Mouse (Mus musculus): ENCODE measurements around the gene Tecpr2.

The Tecpr2 gene

GRCm38 (mm10) chr12:111005803-111006202 lies 116.7 kb downstream of the Tecpr2 start:
- DNase-seq (ENCODE audit: low read depth, low spot score), result no peak

DNA sequence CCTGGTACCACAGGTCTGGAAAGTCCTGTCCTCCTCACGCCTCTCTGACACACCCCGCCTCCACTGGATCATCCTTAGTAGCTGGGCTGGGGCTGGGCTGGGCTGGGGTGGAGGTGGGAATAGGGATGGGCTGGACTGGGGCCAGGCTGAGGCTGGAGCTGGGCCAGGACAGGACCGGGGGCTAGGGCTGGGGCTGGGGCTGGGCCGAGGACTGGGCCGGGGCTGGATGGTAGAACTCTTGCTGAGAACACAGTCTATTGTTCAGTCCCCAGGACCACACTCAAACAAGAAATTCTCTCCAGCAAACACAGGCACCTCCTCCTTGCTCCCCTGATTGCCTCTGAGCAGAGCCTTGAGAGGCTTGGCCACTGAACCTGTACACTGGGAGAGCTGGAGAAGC lies 117.3 kb downstream of the Tecpr2 start:
- no peak for DNase-seq (ENCODE audit: low read depth, low spot score)

- no peak for DNase-seq (ENCODE audit: low read depth, low spot score)
These were observed 118.4 kb downstream of the Tecpr2 start for GRCm38 (mm10) chr12:111007134-111008103.

DNA sequence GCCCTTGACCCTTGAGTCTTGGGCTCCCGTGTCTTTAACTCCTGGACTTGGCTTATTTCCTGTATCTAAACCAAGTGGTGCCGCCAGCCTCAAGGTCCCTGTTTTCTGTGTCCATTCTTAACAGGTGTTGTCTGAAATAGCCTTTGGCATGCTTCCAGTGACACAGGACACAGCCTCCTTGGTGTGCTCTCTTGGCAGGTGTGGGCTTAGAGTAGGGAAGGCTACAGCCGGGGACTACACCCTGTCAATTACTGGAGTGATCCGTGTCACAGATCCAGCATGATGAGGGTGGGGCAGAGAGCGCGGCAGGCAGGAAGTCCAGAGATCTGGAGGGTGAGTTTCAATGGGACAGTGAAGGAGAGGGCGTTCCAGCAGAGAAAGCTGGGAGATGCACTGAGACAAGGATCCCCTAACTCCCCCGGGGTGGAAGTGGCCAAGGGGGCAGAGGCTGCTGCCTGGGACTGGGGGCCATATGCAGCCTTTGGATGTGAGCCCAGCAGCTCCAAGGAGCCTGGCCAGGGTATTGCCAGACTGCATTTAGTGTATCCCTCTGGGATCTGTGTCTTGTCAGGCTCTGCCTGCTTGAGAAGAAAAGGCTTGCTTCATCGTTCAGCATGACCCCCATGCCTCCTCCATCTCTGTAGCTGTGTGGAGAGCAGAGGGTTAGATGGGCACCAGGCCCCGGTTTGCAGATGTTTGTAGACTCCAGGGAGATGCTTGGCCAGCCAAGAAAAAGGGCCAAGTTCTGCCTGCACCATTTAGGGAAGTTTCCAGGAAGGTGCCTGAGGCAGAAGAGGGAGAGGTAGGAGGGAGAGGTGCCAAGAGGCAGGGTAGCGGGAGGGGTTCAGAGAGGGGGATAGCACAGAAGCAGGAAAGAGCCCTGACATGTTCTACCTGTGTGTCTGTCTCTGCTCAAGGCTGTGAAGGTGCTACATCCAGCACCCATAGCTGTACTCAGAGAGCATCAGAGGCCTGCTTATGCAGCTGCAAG lies 119.7 kb downstream of the Tecpr2 start:
- DNase-seq (ENCODE audit: low read depth, low spot score), result no peak

DNA sequence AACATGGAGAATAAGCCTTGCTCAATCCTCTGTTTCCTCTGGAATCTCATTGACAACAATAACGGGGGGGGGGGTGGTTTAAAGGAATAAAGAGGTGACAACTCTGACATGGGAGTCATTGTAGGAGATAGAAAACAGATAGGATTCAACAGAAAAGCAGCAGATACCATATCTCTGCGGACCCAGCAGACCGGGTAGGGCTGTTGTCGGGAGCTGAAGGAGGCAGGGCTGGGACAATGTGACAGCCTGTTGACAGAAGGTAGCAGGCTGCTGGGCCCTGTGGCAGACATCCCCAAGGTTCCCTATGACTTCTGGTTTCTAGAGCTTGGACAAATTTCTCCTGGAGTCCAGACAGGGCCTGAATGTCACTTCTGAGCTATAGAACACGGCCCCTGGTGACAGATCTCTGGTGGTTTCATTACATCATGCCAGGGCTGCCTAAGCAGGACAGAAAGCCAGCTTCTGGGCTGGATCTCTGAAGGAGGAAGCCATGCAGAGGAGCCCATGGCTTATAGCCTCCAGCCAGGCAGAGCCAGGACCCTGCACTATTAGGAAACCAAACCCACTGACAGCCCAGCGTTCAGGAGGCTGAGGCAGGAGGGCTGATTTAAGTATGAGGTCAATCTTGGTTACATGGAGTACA lies 120.7 kb downstream of the Tecpr2 start:
- DNase-seq (ENCODE audit: low read depth, low spot score), result no peak

GRCm38 (mm10) chr12:111016807-111017206 lies 127.7 kb downstream of the Tecpr2 start:
- no peak for DNase-seq (ENCODE audit: low read depth, low spot score)

- DNase-seq (ENCODE audit: low read depth, low spot score), result no peak
These were observed 129.0 kb downstream of the Tecpr2 start for GRCm38 (mm10) chr12:111018068-111018467.

- no peak for DNase-seq (ENCODE audit: low read depth, low spot score)
These were observed 130.0 kb downstream of the Tecpr2 start for GRCm38 (mm10) chr12:111019086-111019485.

GRCm38 (mm10) chr12:111021138-111021537 lies 132.1 kb downstream of the Tecpr2 start:
- DNase-seq (ENCODE audit: low read depth, low spot score), result no peak

GRCm38 (mm10) chr12:111021577-111021976 lies 132.5 kb downstream of the Tecpr2 start:
- no peak for DNase-seq (ENCODE audit: low read depth, low spot score)

Measured in telencephalon, adult 2 months (tissue).